Mouse (Mus musculus): Measurements from ENCODE around the gene Mccc1. TPM values are rescaled to one million over a fixed set of nuclear protein-coding genes. Genes with fewer than 3 reads are reported as not detected.

Mccc1 gene
- polyA plus RNA-seq, 2 experiments: 23.6 to 29.3 TPM

DNA sequence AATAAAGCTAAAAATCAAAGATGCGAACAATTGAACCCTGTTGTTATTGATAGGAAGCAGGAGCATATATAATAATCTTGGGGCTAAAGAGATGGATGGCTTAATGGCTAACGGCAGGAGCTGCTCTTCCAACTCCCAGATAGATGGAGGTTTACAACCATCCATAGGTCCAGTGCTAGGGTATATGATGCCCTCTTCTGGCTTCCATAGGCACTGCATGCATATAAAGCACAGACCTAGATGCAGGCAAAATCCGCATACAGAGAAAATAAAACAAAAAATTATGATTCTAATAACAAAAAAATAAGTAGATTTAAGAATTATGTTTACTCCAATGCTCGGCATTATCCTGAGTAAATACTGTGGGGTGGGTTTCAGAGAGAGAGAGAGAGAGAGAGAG is 27.5 kb downstream of the Mccc1 start:
- Histone ChIP-seq H3K4me1 (ENCODE audit: control insufficient read depth, insufficient read depth, low read length) (no peaks in the 10 kb centered on the region), H3K27me3 (ENCODE audit: control insufficient read depth, insufficient read depth, low read length) (no peaks in the 10 kb centered on the region), H3K9me3 (ENCODE audit: control insufficient read depth, low read length) (no peaks in the 10 kb centered on the region), H3K27ac (replicated peaks; ENCODE audit: low read depth, low read length) (no peak overlapping the region), H3K9ac (ENCODE audit: low read depth, low read length, severe bottlenecking) (no peak overlapping the region), H3K4me3 (replicated peaks; ENCODE audit: low read length) (no peak overlapping the region), H3K36me3 (ENCODE audit: control insufficient read depth, insufficient read depth, low read length) (peaks cover 53% of the 10 kb centered on the region), H3K4me2 (replicated peaks; ENCODE audit: low read depth, low read length, severe bottlenecking) (no peak overlapping the region)
- DNase-seq (ENCODE audit: low spot score) (no peak), ATAC-seq (ENCODE audit: low FRiP score, low read depth) (no peak)
- 78% methylated on average over 4 of the region's 4 CpGs for WGBS
- no peak for TF ChIP-seq POLR2A (IDR thresholded peaks at IDR 0.05; ENCODE audit: borderline replicate concordance, extremely low read depth, insufficient read depth, insufficient read length)

DNA sequence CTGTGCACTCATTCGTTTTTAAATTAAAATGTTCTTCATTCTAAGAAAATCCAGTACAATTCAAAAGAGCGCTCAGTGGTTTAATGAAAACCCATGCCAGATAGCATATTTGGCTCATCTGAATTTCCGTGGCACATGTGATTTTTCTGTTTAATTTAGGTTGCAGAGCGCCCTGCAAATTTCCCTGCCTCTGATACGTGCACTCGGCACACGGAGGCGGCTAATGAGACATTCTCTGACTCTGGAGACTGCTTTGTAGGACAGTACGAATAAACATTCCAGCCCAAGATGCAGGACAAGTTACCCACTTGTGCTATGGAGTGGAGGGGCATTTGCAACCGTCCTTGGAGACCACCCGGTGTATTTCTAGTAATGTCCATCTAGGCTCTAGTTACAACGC is 29.3 kb downstream of the Mccc1 start:
- no peak overlapping the region for H3K4me2 ChIP-seq (replicated peaks; ENCODE audit: low read depth, low read length, severe bottlenecking)
- 90% methylated on average over 12 of the region's 12 CpGs for WGBS
- DNase-seq (ENCODE audit: low spot score) (no peak), ATAC-seq (ENCODE audit: low FRiP score, low read depth) (no peak)
- no peaks in the 10 kb centered on the region for H3K9me3 ChIP-seq (ENCODE audit: control insufficient read depth, low read length)
- no peak overlapping the region for H3K27ac ChIP-seq (replicated peaks; ENCODE audit: low read depth, low read length)
- H3K36me3 ChIP-seq (ENCODE audit: control insufficient read depth, insufficient read depth, low read length): peaks cover 45% of the 10 kb centered on the region
- no peaks in the 10 kb centered on the region for H3K27me3 ChIP-seq (ENCODE audit: control insufficient read depth, insufficient read depth, low read length)
- no peak overlapping the region for H3K9ac ChIP-seq (ENCODE audit: low read depth, low read length, severe bottlenecking)
- no peaks in the 10 kb centered on the region for H3K4me1 ChIP-seq (ENCODE audit: control insufficient read depth, insufficient read depth, low read length)
- no peak overlapping the region for H3K4me3 ChIP-seq (replicated peaks; ENCODE audit: low read length)
- TF ChIP-seq POLR2A (IDR thresholded peaks at IDR 0.05; ENCODE audit: borderline replicate concordance, extremely low read depth, insufficient read depth, insufficient read length): no peak

DNA sequence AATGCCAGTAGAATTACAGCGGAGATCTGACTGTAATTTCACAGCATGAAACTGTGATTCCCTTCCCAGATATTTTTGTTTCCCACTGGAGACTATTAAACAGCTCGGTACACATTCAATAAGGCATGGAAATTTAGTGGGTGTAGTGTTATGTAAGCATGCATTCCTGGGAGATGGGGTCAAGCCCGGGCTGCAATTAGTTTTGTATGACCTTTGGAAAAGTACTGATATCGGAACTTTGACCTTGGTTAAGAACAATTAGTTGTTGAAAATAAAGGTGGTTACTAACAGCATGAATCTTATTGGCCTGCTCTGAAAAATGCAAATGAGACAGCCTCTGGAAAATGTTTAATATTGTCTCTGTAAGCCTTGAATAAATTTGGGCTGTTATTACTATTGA is 30.0 kb downstream of the Mccc1 start:
- WGBS: 72% methylated on average over 4 of the region's 4 CpGs
- H3K9me3 ChIP-seq (ENCODE audit: control insufficient read depth, low read length): no peaks in the 10 kb centered on the region
- H3K4me1 ChIP-seq (ENCODE audit: control insufficient read depth, insufficient read depth, low read length): no peaks in the 10 kb centered on the region
- no peak overlapping the region for H3K4me2 ChIP-seq (replicated peaks; ENCODE audit: low read depth, low read length, severe bottlenecking)
- H3K27ac ChIP-seq (replicated peaks; ENCODE audit: low read depth, low read length): no peak overlapping the region
- TF ChIP-seq POLR2A (IDR thresholded peaks at IDR 0.05; ENCODE audit: borderline replicate concordance, extremely low read depth, insufficient read depth, insufficient read length): no peak
- H3K36me3 ChIP-seq (ENCODE audit: control insufficient read depth, insufficient read depth, low read length): peaks cover 38% of the 10 kb centered on the region
- ATAC-seq (ENCODE audit: low FRiP score, low read depth) (no peak), DNase-seq (ENCODE audit: low spot score) (no peak)
- no peaks in the 10 kb centered on the region for H3K27me3 ChIP-seq (ENCODE audit: control insufficient read depth, insufficient read depth, low read length)
- H3K4me3 ChIP-seq (replicated peaks; ENCODE audit: low read length): no peak overlapping the region
- no peak overlapping the region for H3K9ac ChIP-seq (ENCODE audit: low read depth, low read length, severe bottlenecking)

DNA sequence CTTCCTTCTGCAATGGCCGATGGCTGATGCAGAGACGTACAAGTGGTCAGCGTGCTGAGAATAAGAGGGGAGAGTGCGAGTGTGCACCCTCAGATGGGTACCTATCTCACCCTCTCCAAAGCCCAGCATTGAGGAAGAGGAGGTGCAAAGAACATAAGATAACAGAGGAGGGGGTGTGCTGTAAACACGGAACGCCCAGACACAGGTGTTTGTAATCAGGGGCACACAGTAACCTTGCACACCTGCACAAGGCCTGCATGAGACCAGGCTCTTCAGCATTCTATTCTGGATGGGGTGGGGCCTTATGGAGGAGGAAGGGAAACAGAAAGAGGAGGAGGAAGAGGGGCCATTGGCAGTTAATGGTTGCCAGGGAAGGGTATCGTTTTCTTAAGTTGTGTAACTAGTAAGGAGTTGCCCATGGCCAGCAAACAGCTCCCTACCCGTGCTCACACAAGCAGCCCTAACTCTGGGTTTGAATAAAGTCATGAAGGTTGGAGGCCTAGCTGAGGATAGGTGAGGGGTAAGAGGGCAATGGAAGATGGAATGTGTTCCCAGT is 33.0 kb downstream of the Mccc1 start:
- no peaks in the 10 kb centered on the region for H3K9me3 ChIP-seq (ENCODE audit: control insufficient read depth, low read length)
- no peak for ATAC-seq (ENCODE audit: low FRiP score, low read depth)
- no peak for DNase-seq (ENCODE audit: low spot score)
- no peak for TF ChIP-seq POLR2A (IDR thresholded peaks at IDR 0.05; ENCODE audit: borderline replicate concordance, extremely low read depth, insufficient read depth, insufficient read length)
- H3K4me1 ChIP-seq (ENCODE audit: control insufficient read depth, insufficient read depth, low read length): no peaks in the 10 kb centered on the region
- H3K4me2 ChIP-seq (replicated peaks; ENCODE audit: low read depth, low read length, severe bottlenecking): no peak overlapping the region
- WGBS: 88% methylated on average over 8 of the region's 8 CpGs
- peaks cover 42% of the 10 kb centered on the region for H3K36me3 ChIP-seq (ENCODE audit: control insufficient read depth, insufficient read depth, low read length)
- H3K4me3 ChIP-seq (replicated peaks; ENCODE audit: low read length): no peak overlapping the region
- H3K27me3 ChIP-seq (ENCODE audit: control insufficient read depth, insufficient read depth, low read length): no peaks in the 10 kb centered on the region
- no peak overlapping the region for H3K27ac ChIP-seq (replicated peaks; ENCODE audit: low read depth, low read length)
- no peak overlapping the region for H3K9ac ChIP-seq (ENCODE audit: low read depth, low read length, severe bottlenecking)

GRCm38 (mm10) chr3:35966493-35966892 is 34.0 kb downstream of the Mccc1 start:
- Histone ChIP-seq H3K9ac (ENCODE audit: low read depth, low read length, severe bottlenecking) (no peak overlapping the region), H3K4me1 (ENCODE audit: control insufficient read depth, insufficient read depth, low read length) (no peaks in the 10 kb centered on the region), H3K9me3 (ENCODE audit: control insufficient read depth, low read length) (no peaks in the 10 kb centered on the region), H3K27me3 (ENCODE audit: control insufficient read depth, insufficient read depth, low read length) (no peaks in the 10 kb centered on the region), H3K27ac (replicated peaks; ENCODE audit: low read depth, low read length) (no peak overlapping the region), H3K4me3 (replicated peaks; ENCODE audit: low read length) (no peak overlapping the region), H3K4me2 (replicated peaks; ENCODE audit: low read depth, low read length, severe bottlenecking) (no peak overlapping the region), H3K36me3 (ENCODE audit: control insufficient read depth, insufficient read depth, low read length) (peaks cover 36% of the 10 kb centered on the region)
- no peak for TF ChIP-seq POLR2A (IDR thresholded peaks at IDR 0.05; ENCODE audit: borderline replicate concordance, extremely low read depth, insufficient read depth, insufficient read length)
- no peak for ATAC-seq (ENCODE audit: low FRiP score, low read depth)
- WGBS: 90% methylated on average over 2 of the region's 2 CpGs
- DNase-seq (ENCODE audit: low spot score): no peak

GRCm38 (mm10) chr3:35964928-35965327 is 35.5 kb downstream of the Mccc1 start:
- Histone ChIP-seq H3K27ac (replicated peaks; ENCODE audit: low read depth, low read length) (no peak overlapping the region), H3K36me3 (ENCODE audit: control insufficient read depth, insufficient read depth, low read length) (peaks cover 40% of the 10 kb centered on the region), H3K27me3 (ENCODE audit: control insufficient read depth, insufficient read depth, low read length) (no peaks in the 10 kb centered on the region), H3K4me2 (replicated peaks; ENCODE audit: low read depth, low read length, severe bottlenecking) (no peak overlapping the region), H3K9me3 (ENCODE audit: control insufficient read depth, low read length) (no peaks in the 10 kb centered on the region), H3K9ac (ENCODE audit: low read depth, low read length, severe bottlenecking) (no peak overlapping the region), H3K4me1 (ENCODE audit: control insufficient read depth, insufficient read depth, low read length) (no peaks in the 10 kb centered on the region), H3K4me3 (replicated peaks; ENCODE audit: low read length) (no peak overlapping the region)
- ATAC-seq (ENCODE audit: low FRiP score, low read depth): no peak
- DNase-seq (ENCODE audit: low spot score): no peak
- WGBS: 79% methylated on average over 4 of the region's 4 CpGs
- TF ChIP-seq POLR2A (IDR thresholded peaks at IDR 0.05; ENCODE audit: borderline replicate concordance, extremely low read depth, insufficient read depth, insufficient read length): no peak
